Mouse (Mus musculus) forebrain, embryonic 11.5 days (tissue): ENCODE results near the gene Tsr1. TPM values are rescaled to one million over a fixed set of nuclear protein-coding genes. Genes with fewer than 3 reads are reported as not detected.
A peak's percentile ranks its signal among the peaks of the same experiment; 100 is the strongest.

Experiments used
- ATAC-seq: fragments of 200-750 bp; cut with Nextera tagmentation; replicated peaks from 2 replicates; pipeline ENCODE4 v1.8.0; 2017; ENCODE audit warnings: moderate TSS enrichment; ENCODE audit not compliant: low FRiP score
- DNase-seq: peaks from one replicate; pipeline ENCODE4 v3.0.0-alpha.2; 2017; ENCODE audit warnings: low spot score
- H3K27ac ChIP-seq: fragments of 300-500 bp; sonication (generic); 2 replicates; pipeline ENCODE4 v1.5.1; 2014; ENCODE audit warnings: low read depth, low read length
- H3K27me3 ChIP-seq: fragments of 300-500 bp; sonication (generic); 2 replicates; pipeline ENCODE4 v1.6.1; 2014; ENCODE audit warnings: mild to moderate bottlenecking, low read length, mixed read lengths; ENCODE audit not compliant: control insufficient read depth, insufficient read depth
- H3K36me3 ChIP-seq: fragments of 300-500 bp; sonication (generic); 2 replicates; pipeline ENCODE4 v1.6.1; 2014; ENCODE audit warnings: mild to moderate bottlenecking, low read length, moderate library complexity, mixed read lengths; ENCODE audit not compliant: control insufficient read depth, insufficient read depth
- H3K4me1 ChIP-seq: fragments of 300-500 bp; sonication (generic); replicated peaks from 2 replicates; pipeline ENCODE4 v1.6.1; 2014; ENCODE audit warnings: low read length, mixed read lengths; ENCODE audit not compliant: control insufficient read depth, insufficient read depth
- H3K4me2 ChIP-seq: fragments of 300-500 bp; sonication (generic); 2 replicates; pipeline ENCODE4 v1.6.1; 2014; ENCODE audit warnings: low read depth, mild to moderate bottlenecking, low read length, moderate library complexity, mixed read lengths; ENCODE audit not compliant: severe bottlenecking
- H3K4me3 ChIP-seq: fragments of 300-500 bp; sonication (generic); 2 replicates; pipeline ENCODE4 v1.5.1; 2014; ENCODE audit warnings: low read depth, low read length
- H3K9ac ChIP-seq: fragments of 300-500 bp; sonication (generic); 2 replicates; pipeline ENCODE4 v1.6.1; 2014; ENCODE audit warnings: low read length
- H3K9me3 ChIP-seq: fragments of 300-500 bp; sonication (generic); 2 replicates; pipeline ENCODE4 v1.6.1; 2016; ENCODE audit warnings: low read length, mixed read lengths; ENCODE audit not compliant: control insufficient read depth
- WGBS: fragments of 180-500 bp; shearing (Covaris S2); extraction: QIAGEN DNeasy Blood & Tissue Kit; methylation state at CpG from one replicate; pipeline ENCODE4 v1.1.7; 2014; 5-methylcytosine and 5-hydroxymethylcytosine counted together
- polyA plus RNA-seq: library from polyadenylated mRNA; unstranded; fragments of >200 nt; fragmentation: Nextera tagmentation; extraction: Ambion mirVana; gene quantifications from 2 replicates; pipeline ENCODE4 v1.2.1, GENCODE M21; 2014

Tsr1 gene
- polyA plus RNA-seq, 1 experiment from 2014 or later: 54.0 TPM

- Histone ChIP-seq H3K4me1 (no peaks in the 10 kb centered on the region), H3K4me2 (no peak overlapping the region), H3K27me3 (no peaks in the 10 kb centered on the region), H3K27ac (no peak overlapping the region), H3K36me3 (peaks cover 32% of the 10 kb centered on the region), H3K9ac (no peak overlapping the region), H3K4me3 (no peak overlapping the region), H3K9me3 (no peaks in the 10 kb centered on the region)
- 87% methylated on average over 12 of the region's 12 CpGs for WGBS
- ATAC-seq (no peak), DNase-seq (no peak)
These were observed 10.9 kb downstream of the Tsr1 start for GRCm38 (mm10) chr11:74908618-74909399.

GRCm38 (mm10) chr11:74909978-74910377, 12.1 kb downstream of the Tsr1 start:
- H3K4me1 ChIP-seq: no peaks in the 10 kb centered on the region
- peaks cover 25% of the 10 kb centered on the region for H3K36me3 ChIP-seq
- WGBS: 94% methylated on average over 4 of the region's 4 CpGs
- no peak for DNase-seq
- H3K27ac ChIP-seq: no peak overlapping the region
- H3K27me3 ChIP-seq: no peaks in the 10 kb centered on the region
- no peak overlapping the region for H3K4me3 ChIP-seq
- H3K4me2 ChIP-seq: no peak overlapping the region
- ATAC-seq: no peak
- H3K9ac ChIP-seq: no peak overlapping the region
- no peaks in the 10 kb centered on the region for H3K9me3 ChIP-seq

GRCm38 (mm10) chr11:74912492-74912891, 14.6 kb downstream of the Tsr1 start:
- ATAC-seq (no peak), DNase-seq (no peak)
- Histone ChIP-seq H3K27me3 (no peaks in the 10 kb centered on the region), H3K4me1 (no peaks in the 10 kb centered on the region), H3K9me3 (no peaks in the 10 kb centered on the region), H3K4me2 (no peak overlapping the region), H3K36me3 (peaks cover 14% of the 10 kb centered on the region), H3K4me3 (no peak overlapping the region), H3K27ac (no peak overlapping the region), H3K9ac (no peak overlapping the region)
- 88% methylated on average over 3 of the region's 3 CpGs for WGBS

GRCm38 (mm10) chr11:74919249-74919648, 21.4 kb downstream of the Tsr1 start:
- no peak for ATAC-seq
- H3K9me3 ChIP-seq: no peaks in the 10 kb centered on the region
- H3K27me3 ChIP-seq: no peaks in the 10 kb centered on the region

GRCm38 (mm10) chr11:74924149-74924548, 26.3 kb downstream of the Tsr1 start:
- no peak for ATAC-seq

More at GRCm38 (mm10) chr11:74919249-74919648, 21.4 kb downstream of the Tsr1 start:
- no peak overlapping the region for H3K27ac ChIP-seq
- 89% methylated on average over 6 of the region's 6 CpGs for WGBS
- no peak overlapping the region for H3K9ac ChIP-seq
- DNase-seq: no peak
- no peaks in the 10 kb centered on the region for H3K4me1 ChIP-seq
- no peak overlapping the region for H3K4me2 ChIP-seq
- H3K36me3 ChIP-seq: no peaks in the 10 kb centered on the region
- no peak overlapping the region for H3K4me3 ChIP-seq

GRCm38 (mm10) chr11:74925577-74926387, 27.9 kb downstream of the Tsr1 start, which contains the start of the genes Smg6 and Srr:
Gene Smg6 (plus strand): TSS chr11:74925823.
Gene Srr (minus strand): TSS chr11:74925948.
- Histone ChIP-seq H3K36me3 (no peaks in the 10 kb centered on the region; the same call in 1 of the 2 replicates), H3K4me1 (no peaks in the 10 kb centered on the region), H3K9me3 (no peaks in the 10 kb centered on the region), H3K27ac (peak within 1 kb of the TSS; percentile 96), H3K4me3 (peak within 1 kb of the TSS; percentile 72), H3K4me2 (peak within 1 kb of the TSS; percentile 53), H3K27me3 (no peaks in the 10 kb centered on the region), H3K9ac (peak within 1 kb of the TSS; percentile 79)
- ATAC-seq (peak; percentile 95), DNase-seq (peak; percentile 99)
- under 1% methylated on average over 72 of the region's 88 CpGs for WGBS

More at GRCm38 (mm10) chr11:74924149-74924548, 26.3 kb downstream of the Tsr1 start:
- Histone ChIP-seq H3K4me3 (no peak overlapping the region), H3K27ac (no peak overlapping the region), H3K9ac (no peak overlapping the region), H3K36me3 (no peaks in the 10 kb centered on the region), H3K4me1 (no peaks in the 10 kb centered on the region), H3K27me3 (no peaks in the 10 kb centered on the region), H3K4me2 (no peak overlapping the region), H3K9me3 (no peaks in the 10 kb centered on the region)
- WGBS: 71% methylated on average over 4 of the region's 4 CpGs
- DNase-seq: no peak

GRCm38 (mm10) chr11:74926388-74927005, 28.6 kb downstream of the Tsr1 start:
- Histone ChIP-seq H3K4me3 (peak overlapping the region; percentile 72), H3K9ac (peak overlapping the region; percentile 79), H3K4me2 (peak overlapping the region; percentile 53), H3K9me3 (no peaks in the 10 kb centered on the region), H3K27me3 (no peaks in the 10 kb centered on the region), H3K4me1 (no peaks in the 10 kb centered on the region), H3K27ac (peak overlapping the region; percentile 96), H3K36me3 (no peaks in the 10 kb centered on the region; the same call in 1 of the 2 replicates)
- DNase-seq (no peak), ATAC-seq (peak; percentile 20; the same call in 1 of the 2 replicates)
- 10% methylated on average over 11 of the region's 11 CpGs for whole genome bisulfite sequencing

GRCm38 (mm10) chr11:74927236-74927725, 29.4 kb downstream of the Tsr1 start:
- no peaks in the 10 kb centered on the region for H3K27me3 ChIP-seq
- H3K4me1 ChIP-seq: no peaks in the 10 kb centered on the region
- no peaks in the 10 kb centered on the region for H3K9me3 ChIP-seq
- H3K4me3 ChIP-seq: no peak overlapping the region
- no peak for DNase-seq
- no peak for ATAC-seq
- H3K4me2 ChIP-seq: no peak overlapping the region
- H3K36me3 ChIP-seq: no peaks in the 10 kb centered on the region; the same call in 1 of the 2 replicates
- 96% methylated on average over 2 of the region's 2 CpGs for WGBS
- H3K27ac ChIP-seq: no peak overlapping the region
- H3K9ac ChIP-seq: no peak overlapping the region
